Mouse (Mus musculus) neural tube, embryonic 14.5 days (tissue): ENCODE measurements around the gene Otos. TPM values are rescaled to one million over a fixed set of nuclear protein-coding genes. Genes with fewer than 3 reads are reported as not detected.

ENCODE experiments used
- ATAC-seq: fragments of 200-750 bp; cut with Nextera tagmentation; 2 replicates; pipeline ENCODE4 v1.8.0; 2017; ENCODE audit warnings: low read depth, mild to moderate bottlenecking, moderate TSS enrichment, moderate library complexity
- H3K27ac ChIP-seq: fragments of 300-500 bp; sonication (generic); 2 replicates; pipeline ENCODE4 v1.5.1; 2014; ENCODE audit warnings: low read depth, mild to moderate bottlenecking, control low read depth, low read length, moderate library complexity, mixed read lengths
- H3K27me3 ChIP-seq: fragments of 300-500 bp; sonication (generic); 2 replicates; pipeline ENCODE4 v1.6.1; 2014; ENCODE audit warnings: low read length; ENCODE audit not compliant: control insufficient read depth, insufficient read depth
- H3K36me3 ChIP-seq: fragments of 300-500 bp; sonication (generic); 2 replicates; pipeline ENCODE4 v1.6.1; 2014; ENCODE audit warnings: low read length, mixed read lengths; ENCODE audit not compliant: control insufficient read depth, insufficient read depth
- H3K4me1 ChIP-seq: fragments of 300-500 bp; sonication (generic); 2 replicates; pipeline ENCODE4 v1.6.1; 2014; ENCODE audit warnings: low read length; ENCODE audit not compliant: control insufficient read depth, insufficient read depth
- H3K4me2 ChIP-seq: fragments of 300-500 bp; sonication (generic); 2 replicates; pipeline ENCODE4 v1.6.1; 2014; ENCODE audit warnings: mild to moderate bottlenecking, low read depth, low read length, control low read depth
- H3K4me3 ChIP-seq: fragments of 300-500 bp; sonication (generic); 2 replicates; pipeline ENCODE4 v1.5.1; 2014; ENCODE audit warnings: low read depth, low read length, control low read depth, mixed read lengths
- H3K9ac ChIP-seq: fragments of 300-500 bp; sonication (generic); replicated peaks from 2 replicates; pipeline ENCODE4 v1.6.1; 2014; ENCODE audit warnings: low read depth, mild to moderate bottlenecking, control low read depth, low read length, mixed read lengths
- H3K9me3 ChIP-seq: fragments of 300-500 bp; sonication (generic); 2 replicates; pipeline ENCODE4 v1.6.1; 2016; ENCODE audit warnings: low read length; ENCODE audit not compliant: control insufficient read depth
- WGBS: fragments of 180-500 bp; shearing (Covaris S2); extraction: QIAGEN DNeasy Blood & Tissue Kit; methylation state at CpG from one replicate; pipeline ENCODE4 v1.1.7; 2014; 5-methylcytosine and 5-hydroxymethylcytosine counted together
- polyA plus RNA-seq: library from polyadenylated mRNA; unstranded; fragments of >200 nt; fragmentation: Nextera tagmentation; extraction: Ambion mirVana; gene quantifications from 2 replicates; pipeline ENCODE4 v1.2.1, GENCODE M21; 2014

The Otos gene
- polyA plus RNA-seq, 1 experiment from 2014 or later: 0.21 TPM

DNA sequence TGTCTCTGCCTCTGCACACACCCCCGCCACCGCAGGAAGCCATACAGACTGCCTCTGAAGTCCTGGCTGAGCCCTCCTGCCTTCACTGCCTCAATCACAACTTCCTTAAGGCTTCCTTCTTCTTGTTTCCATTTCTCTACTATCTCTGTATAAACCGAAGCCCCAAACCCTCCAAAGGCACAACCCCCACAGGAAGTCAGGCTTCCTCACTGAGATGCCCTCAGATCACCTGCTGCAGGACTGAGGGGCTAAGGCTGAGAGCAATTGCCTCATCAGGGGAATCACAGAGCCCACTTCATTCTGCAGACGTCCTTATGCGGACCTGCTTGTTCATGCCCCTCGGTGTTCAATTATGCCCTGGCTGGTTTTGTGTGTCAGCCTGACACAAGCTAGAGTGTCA lies 8.2 kb downstream of the Otos start:
- H3K4me2 ChIP-seq: peak overlapping the region; percentile 98
- no peaks in the 10 kb centered on the region for H3K27me3 ChIP-seq
- H3K9me3 ChIP-seq: no peaks in the 10 kb centered on the region
- H3K36me3 ChIP-seq: peaks cover 23% of the 10 kb centered on the region
- H3K4me3 ChIP-seq: no peak overlapping the region
- 87% methylated on average over 6 of the region's 6 CpGs for WGBS
- H3K9ac ChIP-seq: no peak overlapping the region
- ATAC-seq: no peak
- peaks cover 10% of the 10 kb centered on the region for H3K4me1 ChIP-seq
- no peak overlapping the region for H3K27ac ChIP-seq

DNA sequence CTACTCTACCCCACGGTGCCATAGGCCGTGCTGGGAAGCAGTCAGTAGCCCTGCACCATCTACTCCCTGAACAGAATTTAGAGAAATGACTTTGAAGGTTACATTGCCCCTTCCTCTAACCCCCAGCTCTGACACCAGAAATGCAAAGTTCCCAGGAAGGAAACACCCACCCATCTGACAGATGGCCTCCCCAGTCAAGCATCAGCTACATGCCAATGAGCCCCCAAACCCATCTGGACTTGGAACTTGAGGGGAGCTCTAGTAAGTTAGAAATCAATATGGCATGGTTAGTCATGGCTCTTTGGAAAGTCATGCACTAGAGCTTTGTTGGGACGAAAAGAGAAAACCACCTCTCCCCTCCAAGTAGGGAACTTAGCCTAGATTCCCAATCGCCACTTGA lies 9.9 kb downstream of the Otos start:
- peaks cover 10% of the 10 kb centered on the region for H3K4me1 ChIP-seq
- no peaks in the 10 kb centered on the region for H3K9me3 ChIP-seq
- no peaks in the 10 kb centered on the region for H3K27me3 ChIP-seq
- no peak overlapping the region for H3K9ac ChIP-seq
- no peak overlapping the region for H3K27ac ChIP-seq
- no peak for ATAC-seq
- H3K36me3 ChIP-seq: peaks cover 23% of the 10 kb centered on the region
- no peak overlapping the region for H3K4me2 ChIP-seq
- WGBS: 92% methylated on average over 4 of the region's 4 CpGs
- no peak overlapping the region for H3K4me3 ChIP-seq

DNA sequence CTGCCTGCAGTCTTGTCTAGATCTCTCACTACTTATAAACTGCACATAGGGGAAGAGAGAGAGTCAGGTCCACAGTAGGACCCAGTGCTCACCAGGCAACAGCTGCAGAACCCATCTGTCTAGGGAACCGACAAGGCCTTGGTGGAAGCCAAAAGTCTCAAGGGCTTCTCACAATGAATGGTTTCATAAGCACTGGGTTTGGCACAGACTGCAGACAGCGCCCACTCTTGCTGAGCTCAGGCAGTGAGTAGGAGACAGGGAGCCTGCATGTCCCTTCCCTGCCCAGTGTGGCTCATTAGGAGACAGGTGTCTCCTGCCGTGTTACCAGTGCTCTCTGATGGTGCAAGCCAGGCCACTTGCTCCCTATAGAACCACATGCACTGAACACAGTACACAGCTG lies 10.5 kb downstream of the Otos start:
- no peaks in the 10 kb centered on the region for H3K9me3 ChIP-seq
- no peak for ATAC-seq
- no peak overlapping the region for H3K4me3 ChIP-seq
- H3K27me3 ChIP-seq: no peaks in the 10 kb centered on the region
- no peak overlapping the region for H3K9ac ChIP-seq
- H3K4me2 ChIP-seq: no peak overlapping the region
- peaks cover 23% of the 10 kb centered on the region for H3K36me3 ChIP-seq
- WGBS: 98% methylated on average over 3 of the region's 3 CpGs
- H3K27ac ChIP-seq: no peak overlapping the region
- H3K4me1 ChIP-seq: peaks cover 10% of the 10 kb centered on the region

DNA sequence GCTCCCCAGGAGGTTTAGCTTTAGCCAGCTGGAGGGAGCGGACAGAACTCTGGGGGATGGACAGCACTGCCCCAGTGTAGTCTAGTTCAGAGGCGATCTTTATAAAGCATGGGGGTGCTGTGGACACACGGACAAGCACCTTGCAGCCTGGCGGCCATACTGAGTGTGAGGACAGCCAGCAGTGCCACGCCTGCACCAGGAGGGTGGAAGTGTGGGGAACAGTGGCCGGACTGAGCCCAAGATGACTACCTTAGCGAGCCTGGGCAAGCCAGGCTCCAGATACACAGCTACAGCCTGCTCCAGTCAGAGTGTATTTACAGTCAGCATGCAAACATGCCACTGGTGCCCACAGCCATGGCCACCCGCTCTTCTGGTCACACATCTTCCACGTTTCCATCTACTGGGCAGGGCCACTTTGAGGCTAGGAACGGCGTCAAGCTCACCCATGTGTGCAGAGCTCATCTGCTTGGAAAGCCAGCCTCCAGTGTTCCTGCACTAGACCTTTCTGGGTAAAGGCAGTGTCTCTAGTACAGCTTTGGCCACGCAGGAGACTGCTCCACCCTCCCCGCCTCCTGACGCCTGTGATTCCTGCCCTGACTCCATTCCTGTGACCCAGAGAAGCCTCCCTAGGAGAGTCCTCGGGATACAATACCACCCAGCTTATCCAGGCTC lies 11.0 kb downstream of the Otos start:
- H3K4me1 ChIP-seq: peaks cover 10% of the 10 kb centered on the region
- WGBS: 93% methylated on average over 15 of the region's 15 CpGs
- H3K27ac ChIP-seq: no peak overlapping the region
- no peak overlapping the region for H3K4me3 ChIP-seq
- ATAC-seq: no peak
- H3K9ac ChIP-seq: no peak overlapping the region
- no peaks in the 10 kb centered on the region for H3K27me3 ChIP-seq
- H3K9me3 ChIP-seq: no peaks in the 10 kb centered on the region
- peaks cover 23% of the 10 kb centered on the region for H3K36me3 ChIP-seq
- H3K4me2 ChIP-seq: no peak overlapping the region

DNA sequence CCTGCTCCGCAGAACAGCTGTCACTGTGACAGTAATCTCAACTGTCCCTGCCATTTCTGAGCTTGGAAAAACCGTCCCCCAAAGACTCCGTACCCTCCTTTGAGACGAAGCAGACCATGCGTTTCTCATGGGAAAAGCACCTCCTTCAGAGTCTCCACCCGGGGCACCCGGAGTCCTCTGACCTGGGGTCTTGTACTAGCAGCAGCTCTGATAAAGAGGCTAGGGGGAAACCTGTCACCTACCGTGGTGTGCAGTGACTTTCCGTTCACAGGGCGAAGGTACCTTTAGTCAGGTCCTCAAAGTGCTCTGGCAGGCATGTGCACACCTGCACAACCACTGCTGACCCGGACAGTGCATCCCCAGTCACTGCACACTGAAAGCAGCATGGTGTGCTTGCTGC lies 12.0 kb downstream of the Otos start:
- 97% methylated on average over 11 of the region's 11 CpGs for WGBS
- no peak overlapping the region for H3K9ac ChIP-seq
- no peak overlapping the region for H3K27ac ChIP-seq
- no peak overlapping the region for H3K4me3 ChIP-seq
- H3K4me2 ChIP-seq: no peak overlapping the region
- H3K36me3 ChIP-seq: peaks cover 23% of the 10 kb centered on the region
- H3K9me3 ChIP-seq: no peaks in the 10 kb centered on the region
- peaks cover 10% of the 10 kb centered on the region for H3K4me1 ChIP-seq
- no peaks in the 10 kb centered on the region for H3K27me3 ChIP-seq
- no peak for ATAC-seq

DNA sequence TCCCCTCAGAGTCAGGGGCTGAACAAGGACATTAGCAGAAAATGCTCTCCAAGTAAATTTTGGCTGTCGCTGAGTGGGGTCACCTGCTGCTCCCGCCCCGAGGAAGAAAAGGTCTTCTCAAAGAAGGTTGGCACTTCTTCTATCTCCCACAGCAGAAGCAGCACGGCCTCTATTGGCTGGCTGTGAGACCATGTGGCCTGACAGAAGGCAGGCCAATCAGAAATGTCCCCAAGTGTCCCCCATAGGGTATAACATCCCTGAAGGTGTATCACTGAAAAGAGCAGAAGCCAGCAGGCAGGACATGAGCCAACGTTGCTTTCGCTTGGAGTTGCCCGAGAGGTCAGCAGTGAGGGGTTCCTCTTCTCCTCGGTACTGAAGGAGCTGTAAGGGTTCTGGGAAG lies 12.6 kb downstream of the Otos start:
- H3K27me3 ChIP-seq: no peaks in the 10 kb centered on the region
- H3K4me3 ChIP-seq: no peak overlapping the region
- H3K9ac ChIP-seq: no peak overlapping the region
- 94% methylated on average over 8 of the region's 8 CpGs for WGBS
- peaks cover 10% of the 10 kb centered on the region for H3K4me1 ChIP-seq
- H3K36me3 ChIP-seq: peaks cover 23% of the 10 kb centered on the region
- peak overlapping the region; percentile 7; the same call in 1 of the 2 replicates for H3K27ac ChIP-seq
- no peaks in the 10 kb centered on the region for H3K9me3 ChIP-seq
- H3K4me2 ChIP-seq: no peak overlapping the region
- ATAC-seq: no peak

DNA sequence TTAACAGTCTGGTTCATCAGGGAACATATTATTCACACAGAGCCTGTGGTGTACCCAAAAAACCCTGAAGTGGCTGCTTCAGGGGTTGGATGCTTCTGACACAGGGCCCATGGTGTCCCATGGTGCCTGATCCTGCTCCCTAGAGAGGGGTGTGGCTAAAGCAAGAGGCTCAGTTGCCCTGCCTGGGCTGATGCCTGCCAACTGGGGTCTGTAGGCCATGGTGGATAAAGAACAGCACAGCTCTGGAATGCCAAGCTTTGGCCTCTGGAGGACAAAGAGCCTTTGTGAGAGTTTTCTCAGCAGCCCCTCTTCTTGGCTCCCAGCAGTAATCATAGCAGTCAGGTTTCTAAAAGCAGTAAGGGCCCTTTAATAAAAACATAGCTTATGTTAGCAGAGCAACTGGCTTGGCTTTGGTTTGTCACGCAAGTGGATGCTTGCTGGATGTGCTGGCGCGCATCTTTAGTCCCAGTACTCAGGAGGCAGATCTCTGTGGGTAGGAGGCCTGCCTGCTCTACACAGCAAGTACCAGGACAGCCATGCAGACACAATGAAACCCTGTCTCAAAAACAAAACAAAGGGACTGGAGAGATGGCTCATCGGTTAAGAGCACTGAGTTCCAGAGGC lies 13.6 kb downstream of the Otos start:
- Histone ChIP-seq H3K27me3 (no peaks in the 10 kb centered on the region), H3K9me3 (no peaks in the 10 kb centered on the region), H3K4me2 (no peak overlapping the region), H3K4me3 (no peak overlapping the region), H3K27ac (no peak overlapping the region), H3K36me3 (peaks cover 23% of the 10 kb centered on the region), H3K9ac (no peak overlapping the region), H3K4me1 (0 out of 2 replicates have a peak, but pooled peaks cover 1% of the 10 kb centered on the region)
- WGBS: 71% methylated on average over 4 of the region's 4 CpGs
- peak; percentile 54; the same call in 1 of the 2 replicates for ATAC-seq

DNA sequence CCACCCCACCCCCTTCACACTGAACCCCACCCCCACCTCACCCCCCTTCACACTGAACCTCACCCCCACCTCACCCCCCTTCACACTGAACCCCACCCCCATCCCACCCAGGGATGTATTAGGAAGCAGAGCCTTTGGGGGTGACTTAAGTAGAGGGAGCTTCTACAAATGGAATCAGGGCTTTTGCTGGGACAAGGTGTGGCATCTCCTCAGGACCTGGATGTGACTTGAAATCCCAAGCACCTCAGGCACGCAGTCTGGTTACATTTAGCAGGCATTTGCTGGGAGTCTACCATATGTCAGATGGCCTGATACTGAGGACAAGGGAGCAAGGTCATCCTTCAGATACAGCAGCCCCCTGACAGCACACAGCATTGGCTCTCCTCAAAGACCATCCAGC lies 14.1 kb downstream of the Otos start:
- no peaks in the 10 kb centered on the region for H3K4me1 ChIP-seq
- no peak overlapping the region for H3K27ac ChIP-seq
- H3K36me3 ChIP-seq: peaks cover 23% of the 10 kb centered on the region
- no peak overlapping the region for H3K9ac ChIP-seq
- H3K4me2 ChIP-seq: no peak overlapping the region
- WGBS: 78% methylated on average over 1 of the region's 1 CpGs
- no peak overlapping the region for H3K4me3 ChIP-seq
- no peaks in the 10 kb centered on the region for H3K27me3 ChIP-seq
- peak; percentile 32; the same call in 1 of the 2 replicates for ATAC-seq
- H3K9me3 ChIP-seq: no peaks in the 10 kb centered on the region

DNA sequence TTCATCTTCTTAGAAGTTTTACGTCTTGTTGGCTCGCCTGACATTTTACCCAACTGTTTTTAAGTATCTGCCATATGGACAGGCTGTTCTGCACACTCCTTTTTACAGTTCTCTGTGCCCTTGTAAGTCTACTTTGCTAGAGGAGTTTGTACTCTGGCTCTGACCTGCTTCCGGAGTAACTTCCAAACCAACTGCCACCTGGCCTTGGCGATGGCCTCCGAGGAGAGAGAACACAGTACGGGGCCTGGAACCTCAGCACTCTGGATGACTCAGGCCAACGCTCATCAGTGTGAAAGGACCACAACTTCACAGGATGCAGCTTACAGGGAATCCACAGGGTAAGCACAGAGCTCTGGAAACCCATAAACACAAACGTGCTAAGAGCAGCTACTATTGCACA lies 14.9 kb downstream of the Otos start:
- no peak overlapping the region for H3K4me2 ChIP-seq
- H3K27me3 ChIP-seq: no peaks in the 10 kb centered on the region
- no peak overlapping the region for H3K27ac ChIP-seq
- no peak for ATAC-seq
- 87% methylated on average over 8 of the region's 8 CpGs for WGBS
- no peak overlapping the region for H3K9ac ChIP-seq
- H3K4me1 ChIP-seq: no peaks in the 10 kb centered on the region
- no peak overlapping the region for H3K4me3 ChIP-seq
- H3K9me3 ChIP-seq: no peaks in the 10 kb centered on the region
- peaks cover 23% of the 10 kb centered on the region for H3K36me3 ChIP-seq
